Mouse (Mus musculus) megakaryocyte, embryonic 14.5 days (primary cell): ENCODE results near the gene Npepps.

ENCODE experiments used
- FLI1 ChIP-seq: IDR thresholded peaks from 2 replicates; pipeline ENCODE4 v1.6.1; 2012; ENCODE audit warnings: low read length, inconsistent platforms, mixed read lengths
- GATA1 ChIP-seq: IDR thresholded peaks from 3 replicates; pipeline ENCODE4 v1.6.1; 2012; ENCODE audit warnings: mixed read lengths, low read length, inconsistent platforms, borderline replicate concordance

DNA sequence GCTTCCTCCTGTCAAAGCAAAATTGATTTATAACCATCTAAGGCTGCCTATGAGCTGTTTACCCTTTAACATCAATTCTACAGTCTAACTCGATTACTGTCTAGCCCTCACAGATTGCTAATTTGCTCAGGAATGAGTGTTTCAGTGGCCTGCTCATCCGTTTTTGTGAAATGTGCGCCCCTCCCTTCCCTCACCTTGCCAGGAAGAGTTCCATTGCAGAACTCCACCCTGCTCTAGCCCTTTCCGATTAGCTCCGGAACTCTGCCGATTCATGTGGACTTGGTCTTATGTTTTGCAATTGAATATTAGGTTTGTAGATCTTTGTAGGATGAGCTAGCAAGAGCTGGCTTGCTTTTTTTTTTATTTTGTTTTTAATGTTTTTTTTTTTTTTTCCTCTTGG, 1.7 kb upstream of the Npepps start:
- TF ChIP-seq GATA1: no peak
- TF ChIP-seq FLI1: no peak
